Mouse (Mus musculus) mature B cell (primary cell): ENCODE measurements around the gene Babam1.

Source experiments
- in situ Hi-C: fragments of 300-500 bp; cut with MboI; formaldehyde crosslinking; loops from 2 replicates; pipeline ENCODE4 v1.14.3; 2019

The Babam1 gene

GRCm38 (mm10) chr8:71381421-71381970, 15.2 kb upstream of the Babam1 start, which contains the start of gene Nr2f6:
Gene Nr2f6, minus strand, starts transcription at chr8:71381960.
- in situ Hi-C loops = no loop called here

GRCm38 (mm10) chr8:71381971-71382961, 14.4 kb upstream of the Babam1 start:
- in situ Hi-C loops = no loop called here

- in situ Hi-C loops = no loop called here
Measured at GRCm38 (mm10) chr8:71383396-71383795, 13.3 kb upstream of the Babam1 start.

- in situ Hi-C loops = no loop called here
Measured at GRCm38 (mm10) chr8:71383860-71384259, 12.8 kb upstream of the Babam1 start.

- in situ Hi-C loops = no loop called here
Measured at GRCm38 (mm10) chr8:71385212-71385835, 11.3 kb upstream of the Babam1 start.

- in situ Hi-C loops = no loop called here
Measured at GRCm38 (mm10) chr8:71388267-71388666, 8.4 kb upstream of the Babam1 start.

GRCm38 (mm10) chr8:71391696-71392095, 5.0 kb upstream of the Babam1 start:
- in situ Hi-C loops = no loop called here

- in situ Hi-C loops = no loop called here
Measured at GRCm38 (mm10) chr8:71392391-71392790, 4.3 kb upstream of the Babam1 start.

- in situ Hi-C loops = no loop called here
Measured at GRCm38 (mm10) chr8:71392871-71393270, 3.8 kb upstream of the Babam1 start.

- in situ Hi-C loops = no loop called here
Measured at GRCm38 (mm10) chr8:71394481-71394880, 2.2 kb upstream of the Babam1 start.

GRCm38 (mm10) chr8:71395071-71395470, 1.6 kb upstream of the Babam1 start:
- in situ Hi-C loops = no loop called here

GRCm38 (mm10) chr8:71395629-71396028, 1.0 kb upstream of the Babam1 start, which contains the start of gene Ushbp1:
Gene Ushbp1, minus strand, starts transcription at chr8:71395802.
- in situ Hi-C loops = no loop called here

GRCm38 (mm10) chr8:71397701-71398100, 1.0 kb downstream of the Babam1 start:
- in situ Hi-C loops = no loop called here

- in situ Hi-C loops = no loop called here
Measured at GRCm38 (mm10) chr8:71400826-71401225, 4.2 kb downstream of the Babam1 start.

GRCm38 (mm10) chr8:71401454-71401853, 4.8 kb downstream of the Babam1 start:
- in situ Hi-C loops = no loop called here

- in situ Hi-C loops = no loop called here
Measured at GRCm38 (mm10) chr8:71402446-71402964, 5.8 kb downstream of the Babam1 start.

- in situ Hi-C loops = no loop called here
Measured at GRCm38 (mm10) chr8:71403107-71403885, 6.6 kb downstream of the Babam1 start.

- in situ Hi-C loops = no loop called here
Measured at GRCm38 (mm10) chr8:71404011-71404410, 7.3 kb downstream of the Babam1 start.

GRCm38 (mm10) chr8:71404951-71405351, 8.3 kb downstream of the Babam1 start:
- in situ Hi-C loops = no loop called here

GRCm38 (mm10) chr8:71405401-71406098, 8.9 kb downstream of the Babam1 start, which contains the start of gene Ankle1:
Gene Ankle1, plus strand, starts transcription at chr8:71406010.
- in situ Hi-C loops = no loop called here
